Mouse (Mus musculus) cerebral cortex, adult 2 months (tissue): Measurements from ENCODE around the gene Lipc.

Source experiments
- WGBS: fragments of 180-500 bp; shearing (Covaris S2); methylation state at CpG from one replicate; pipeline ENCODE4 v1.1.7; 2018; 5-methylcytosine and 5-hydroxymethylcytosine counted together

The Lipc gene

GRCm38 (mm10) chr9:70816701-70817305 lies 135.2 kb downstream of the Lipc start:
- 63% methylated on average over 14 of the region's 14 CpGs for WGBS

GRCm38 (mm10) chr9:70812551-70812950 lies 139.5 kb downstream of the Lipc start:
- WGBS: 97% methylated on average over 12 of the region's 12 CpGs

GRCm38 (mm10) chr9:70807714-70808113 lies 144.3 kb downstream of the Lipc start:
- WGBS: 77% methylated on average over 11 of the region's 11 CpGs

GRCm38 (mm10) chr9:70806069-70806468 lies 146.0 kb downstream of the Lipc start:
- WGBS: 55% methylated on average over 1 of the region's 1 CpGs

- 92% methylated on average over 3 of the region's 3 CpGs for WGBS
Observed at GRCm38 (mm10) chr9:70802816-70803215, 149.2 kb downstream of the Lipc start.

- WGBS: 93% methylated on average over 3 of the region's 3 CpGs
Observed at GRCm38 (mm10) chr9:70801761-70802160, 150.3 kb downstream of the Lipc start.

- WGBS: 56% methylated on average over 8 of the region's 8 CpGs
Observed at GRCm38 (mm10) chr9:70800588-70801315, 151.3 kb downstream of the Lipc start.

GRCm38 (mm10) chr9:70795439-70795757 lies 156.6 kb downstream of the Lipc start:
- WGBS: 50% methylated on average over 2 of the region's 2 CpGs

GRCm38 (mm10) chr9:70794643-70795438 lies 157.2 kb downstream of the Lipc start:
- 54% methylated on average over 15 of the region's 15 CpGs for WGBS

- 61% methylated on average over 4 of the region's 4 CpGs for WGBS
Observed at GRCm38 (mm10) chr9:70790621-70791020, 161.4 kb downstream of the Lipc start.

- 42% methylated on average over 7 of the region's 7 CpGs for WGBS
Observed at GRCm38 (mm10) chr9:70788705-70789104, 163.3 kb downstream of the Lipc start.

- 74% methylated on average over 3 of the region's 3 CpGs for WGBS
Observed at GRCm38 (mm10) chr9:70782191-70782590, 169.8 kb downstream of the Lipc start.

GRCm38 (mm10) chr9:70775517-70775916 lies 176.5 kb downstream of the Lipc start:
- WGBS: 86% methylated on average over 2 of the region's 2 CpGs

GRCm38 (mm10) chr9:70760974-70761373 lies 191.1 kb downstream of the Lipc start:
- 83% methylated on average over 5 of the region's 5 CpGs for WGBS

- 95% methylated on average over 3 of the region's 3 CpGs for WGBS
Observed at GRCm38 (mm10) chr9:70751504-70752222, 200.4 kb downstream of the Lipc start.
